Mouse (Mus musculus) liver, embryonic 14.5 days (tissue): Measurements from ENCODE around the gene Slc46a2. TPM values are rescaled to one million over a fixed set of nuclear protein-coding genes. Genes with fewer than 3 reads are reported as not detected.

Experiments
- ATAC-seq: fragments of 200-750 bp; cut with Nextera tagmentation; 2 replicates; pipeline ENCODE4 v1.8.0; 2017; ENCODE audit warnings: moderate number of reproducible peaks, mild to moderate bottlenecking, moderate library complexity; ENCODE audit not compliant: insufficient read depth
- DNase-seq, 3 experiments: peaks; one replicate each; pipeline ENCODE4 v3.0.0-alpha.2; 2012 to 2013; ENCODE audit warnings: low read depth in 3 of 3, low spot score in 3 of 3
- H3K27ac ChIP-seq: fragments of 300-500 bp; sonication (generic); 2 replicates; pipeline ENCODE4 v1.5.1; 2014; ENCODE audit warnings: moderate library complexity, mild to moderate bottlenecking, control low read depth, inconsistent platforms
- H3K27me3 ChIP-seq: fragments of 300-500 bp; sonication (generic); 2 replicates; pipeline ENCODE4 v1.6.1; 2014; ENCODE audit warnings: mild to moderate bottlenecking, low read length, moderate library complexity; ENCODE audit not compliant: control insufficient read depth, insufficient read depth
- H3K36me3 ChIP-seq: fragments of 300-500 bp; sonication (generic); replicated peaks from 2 replicates; pipeline ENCODE4 v1.6.1; 2014; ENCODE audit warnings: low read depth; ENCODE audit not compliant: control insufficient read depth, insufficient read depth
- H3K4me1 ChIP-seq, 2 experiments: fragments of 200-500 bp in 1 of 2; fragments of 300-500 bp in 1 of 2; sonication (generic) in 1 of 2; replicated peaks; 2 replicates each; pipeline ENCODE4 v1.6.1; 2012 to 2014; ENCODE audit warnings: antibody characterized with exemption in 1 of 2, inconsistent platforms in 1 of 2, low read length in 1 of 2; ENCODE audit not compliant: control insufficient read depth in 2 of 2, insufficient read depth in 2 of 2
- H3K4me2 ChIP-seq: fragments of 300-500 bp; sonication (generic); 2 replicates; pipeline ENCODE4 v1.6.1; 2014; ENCODE audit warnings: low read depth, mild to moderate bottlenecking, control low read depth, moderate library complexity
- H3K4me3 ChIP-seq, 2 experiments: fragments of 200-500 bp in 1 of 2; fragments of 300-500 bp in 1 of 2; sonication (generic) in 1 of 2; 2 replicates each; pipeline ENCODE4 v1.5.1; 2012 to 2014; ENCODE audit warnings: low read depth in 2 of 2, low read length in 2 of 2, mild to moderate bottlenecking in 2 of 2, control low read depth in 1 of 2, inconsistent platforms in 1 of 2, moderate library complexity in 1 of 2; ENCODE audit not compliant: insufficient read depth in 1 of 2
- H3K9ac ChIP-seq: fragments of 300-500 bp; sonication (generic); replicated peaks from 2 replicates; pipeline ENCODE4 v1.6.1; 2014; ENCODE audit warnings: mild to moderate bottlenecking, control low read depth, moderate library complexity
- H3K9me3 ChIP-seq: fragments of 300-500 bp; sonication (generic); 2 replicates; pipeline ENCODE4 v1.6.1; 2016; ENCODE audit warnings: low read length, mixed read lengths; ENCODE audit not compliant: control insufficient read depth
- CTCF ChIP-seq: IDR thresholded peaks from 2 replicates; pipeline ENCODE4 v1.5.1; 2016; ENCODE audit warnings: antibody characterized with exemption, low read depth, control low read depth
- EP300 ChIP-seq: IDR thresholded peaks from 2 replicates; pipeline ENCODE4 v1.6.1; 2016; ENCODE audit warnings: antibody characterized with exemption, low read depth
- WGBS: fragments of 180-500 bp; shearing (Covaris S2); extraction: QIAGEN DNeasy Blood & Tissue Kit; methylation state at CpG from one replicate; pipeline ENCODE4 v1.1.7; 2014; ENCODE audit not compliant: insufficient replicate concordance; 5-methylcytosine and 5-hydroxymethylcytosine counted together
- polyA plus RNA-seq, 2 experiments: library from polyadenylated mRNA; depleted of rRNA in 1 of 2; stranded (reverse) in 1 of 2; unstranded in 1 of 2; fragments of >200 nt; fragmentation: Nextera tagmentation in 1 of 2; extraction: Ambion mirVana in 1 of 2; gene quantifications; 2 replicates each; pipeline versions ENCODE4 v1.2.1 to v1.2.3; 2012 to 2014

The Slc46a2 gene
- polyA plus RNA-seq, 2 experiments: not detected

- no peaks in the 10 kb centered on the region; the same call in 1 of the 2 replicates for H3K36me3 ChIP-seq
- WGBS: 61% methylated on average over 8 of the region's 8 CpGs
- TF ChIP-seq CTCF: no peak
- TF ChIP-seq EP300: no peak
Observed at GRCm38 (mm10) chr4:59878595-59878994, 36.3 kb downstream of the Slc46a2 start.

GRCm38 (mm10) chr4:59877025-59877424 is 37.8 kb downstream of the Slc46a2 start:
- TF ChIP-seq CTCF: no peak
- no peak for TF ChIP-seq EP300
- Histone ChIP-seq H3K4me2 (no peak overlapping the region), H3K4me3 (no peak overlapping the region), H3K4me1 (peaks cover 0 to 3% of the 10 kb centered on the region in 2 experiments; a peak in 2 of 4 replicates), H3K27ac (no peak overlapping the region), H3K9me3 (no peaks in the 10 kb centered on the region), H3K9ac (no peak overlapping the region), H3K27me3 (no peaks in the 10 kb centered on the region), H3K36me3 (no peaks in the 10 kb centered on the region; the same call in 1 of the 2 replicates)
- no peak for ATAC-seq
- 61% methylated on average over 2 of the region's 2 CpGs for WGBS
- no peak for DNase-seq

More at GRCm38 (mm10) chr4:59878595-59878994, 36.3 kb downstream of the Slc46a2 start:
- Histone ChIP-seq H3K9me3 (no peaks in the 10 kb centered on the region), H3K4me1 (peaks cover 0 to under 1% of the 10 kb centered on the region in 2 experiments; a peak in 1 of 4 replicates), H3K27me3 (no peaks in the 10 kb centered on the region), H3K9ac (no peak overlapping the region), H3K4me3 (no peak overlapping the region), H3K4me2 (no peak overlapping the region), H3K27ac (no peak overlapping the region)
- DNase-seq (no peak), ATAC-seq (no peak)

GRCm38 (mm10) chr4:59876570-59876969 is 38.3 kb downstream of the Slc46a2 start:
- ATAC-seq: no peak
- H3K36me3 ChIP-seq: no peaks in the 10 kb centered on the region; the same call in 1 of the 2 replicates
- peaks cover 0 to 3% of the 10 kb centered on the region in 2 experiments; a peak in 2 of 4 replicates for H3K4me1 ChIP-seq
- H3K9me3 ChIP-seq: no peaks in the 10 kb centered on the region
- no peak overlapping the region for H3K4me3 ChIP-seq
- 72% methylated on average over 6 of the region's 6 CpGs for WGBS
- no peaks in the 10 kb centered on the region for H3K27me3 ChIP-seq
- DNase-seq: no peak
- H3K27ac ChIP-seq: no peak overlapping the region
- H3K9ac ChIP-seq: no peak overlapping the region
- TF ChIP-seq CTCF (no peak), EP300 (no peak)
- no peak overlapping the region for H3K4me2 ChIP-seq

GRCm38 (mm10) chr4:59873830-59874229 is 41.0 kb downstream of the Slc46a2 start:
- H3K27ac ChIP-seq: no peak overlapping the region
- 29% methylated on average over 5 of the region's 5 CpGs for WGBS
- DNase-seq (no peak), ATAC-seq (no peak)
- H3K4me2 ChIP-seq: no peak overlapping the region
- H3K4me3 ChIP-seq: no peak overlapping the region
- no peak for TF ChIP-seq EP300
- peak; percentile 11; the same call in 1 of the 2 replicates for TF ChIP-seq CTCF
- H3K4me1 ChIP-seq: peaks cover 0 to 3% of the 10 kb centered on the region in 2 experiments; a peak in 2 of 4 replicates
- no peaks in the 10 kb centered on the region for H3K36me3 ChIP-seq
- no peaks in the 10 kb centered on the region for H3K9me3 ChIP-seq
- no peak overlapping the region for H3K9ac ChIP-seq
- H3K27me3 ChIP-seq: no peaks in the 10 kb centered on the region

GRCm38 (mm10) chr4:59873240-59873639 is 41.6 kb downstream of the Slc46a2 start:
- H3K4me3 ChIP-seq: no peak overlapping the region
- no peak overlapping the region for H3K27ac ChIP-seq
- H3K9ac ChIP-seq: no peak overlapping the region
- DNase-seq: no peak
- no peaks in the 10 kb centered on the region for H3K36me3 ChIP-seq
- H3K4me2 ChIP-seq: no peak overlapping the region
- H3K4me1 ChIP-seq: peaks cover 0 to 3% of the 10 kb centered on the region in 2 experiments; a peak in 2 of 4 replicates
- no peaks in the 10 kb centered on the region for H3K9me3 ChIP-seq
- ATAC-seq: no peak
- WGBS: 18% methylated on average over 6 of the region's 6 CpGs
- no peaks in the 10 kb centered on the region for H3K27me3 ChIP-seq
- TF ChIP-seq EP300: 0 out of 2 replicates have a peak, but pooled peaks have one; percentile 23
- TF ChIP-seq CTCF: no peak
